Mouse (Mus musculus) cerebellum, adult 9-11 months (tissue): ENCODE measurements at regions not wholly inside any gene's neighbourhood (a gene's known extent, or its start where the extent isn't known, plus 50 kb on each side); places are given as distances from the start of the nearest gene placed in this dataset.
A peak's percentile ranks its signal among the peaks of the same experiment; 100 is the strongest.

Experiments used
- DNase-seq: peaks from one replicate; pipeline ENCODE4 v3.0.0; 2022

DNA sequence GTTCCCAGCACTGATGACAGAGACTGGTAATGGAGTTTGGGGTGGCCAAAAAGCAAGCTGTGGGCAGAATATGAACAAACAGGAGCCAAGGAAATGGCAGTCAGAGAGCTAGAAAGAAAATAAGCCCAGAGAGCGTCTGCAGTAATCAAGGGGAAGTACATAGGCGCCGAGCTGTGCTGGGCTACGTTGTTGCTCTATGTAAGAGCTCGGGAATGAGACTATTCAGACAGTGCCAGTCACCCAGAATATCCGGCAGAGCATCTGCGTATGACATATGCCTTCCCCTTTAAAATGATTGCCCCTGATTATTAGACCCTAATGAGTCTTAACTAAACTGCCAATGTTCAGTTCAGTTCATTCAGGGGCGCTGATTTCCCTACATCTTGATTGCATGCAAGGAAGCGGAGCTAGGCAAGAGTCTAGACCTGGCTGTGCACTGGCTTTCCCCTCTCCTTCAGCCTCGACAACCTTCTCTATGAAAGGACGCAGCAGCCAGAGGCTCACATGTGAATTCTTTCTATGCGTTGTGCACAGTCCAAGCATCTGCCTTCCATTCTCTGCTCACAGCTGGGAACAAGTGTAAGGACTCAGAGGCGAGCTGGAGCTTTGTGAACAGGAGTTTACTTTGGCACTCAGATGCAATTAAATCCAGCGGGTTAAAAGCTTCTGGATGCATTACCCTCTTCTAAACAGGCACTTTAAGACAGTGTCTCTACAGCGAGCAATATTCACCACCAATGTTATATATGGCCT, 125.7 kb upstream of the Gdf10 start:
- DNase-seq: no peak

DNA sequence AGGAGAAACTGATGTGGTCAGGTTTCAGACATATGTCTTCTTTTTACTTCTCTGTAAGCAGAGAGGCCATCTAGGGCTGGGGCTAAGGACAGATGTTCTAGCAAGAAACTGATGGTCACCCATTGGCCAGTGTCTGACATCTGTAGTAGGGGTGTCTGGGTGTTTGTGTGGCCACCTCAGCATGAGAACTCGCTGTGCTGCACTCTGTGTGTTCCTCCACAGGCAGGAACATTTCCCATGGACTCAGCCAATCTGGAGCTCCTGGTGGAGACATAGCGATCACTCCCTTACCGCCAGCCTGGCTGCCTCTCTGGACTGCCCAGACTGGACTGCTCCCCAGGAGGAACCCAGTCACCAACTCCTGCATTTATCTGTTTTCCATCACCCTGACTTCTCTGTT, 119.1 kb upstream of the Gdf10 start:
- no peak for DNase-seq

DNA sequence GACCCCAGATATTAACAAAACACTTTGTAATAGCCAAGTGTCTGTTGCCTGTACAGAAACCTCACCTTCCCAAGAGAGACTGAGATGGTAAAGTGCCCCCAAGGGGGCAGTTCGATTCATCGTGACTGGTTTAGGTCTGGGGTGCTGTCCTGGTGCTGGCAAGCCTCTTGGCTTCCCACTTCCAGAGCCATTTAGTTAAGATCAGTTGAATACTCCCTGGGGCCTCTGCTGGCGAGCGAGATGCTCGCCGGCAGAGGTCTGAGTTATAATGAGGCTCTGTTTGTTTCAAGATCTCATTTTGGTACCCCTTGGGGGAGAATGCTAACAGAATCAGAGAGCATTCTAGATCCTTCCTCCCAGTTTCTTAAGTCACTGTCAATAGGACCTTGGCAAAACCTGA, 118.7 kb upstream of the Gdf10 start:
- DNase-seq: no peak

DNA sequence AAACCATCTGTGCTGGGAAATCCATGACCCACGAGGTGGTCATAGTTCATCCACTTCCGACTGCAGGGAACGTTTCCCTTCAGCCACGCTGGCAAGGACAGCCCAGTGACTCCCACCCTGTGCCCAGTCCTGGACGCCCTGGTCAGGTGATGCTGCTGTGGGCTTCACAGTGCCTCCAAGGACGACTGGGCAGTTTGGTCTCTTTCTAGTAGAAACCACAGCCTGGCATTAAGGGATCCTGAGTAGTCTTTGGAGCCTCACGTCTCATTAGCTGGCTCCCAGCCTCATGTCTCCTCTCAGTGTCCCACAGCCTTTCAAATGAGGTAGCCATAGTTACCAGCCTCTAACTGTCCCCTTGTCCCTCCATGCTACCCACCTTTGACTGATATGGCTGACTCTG, 116.2 kb upstream of the Gdf10 start:
- no peak for DNase-seq

DNA sequence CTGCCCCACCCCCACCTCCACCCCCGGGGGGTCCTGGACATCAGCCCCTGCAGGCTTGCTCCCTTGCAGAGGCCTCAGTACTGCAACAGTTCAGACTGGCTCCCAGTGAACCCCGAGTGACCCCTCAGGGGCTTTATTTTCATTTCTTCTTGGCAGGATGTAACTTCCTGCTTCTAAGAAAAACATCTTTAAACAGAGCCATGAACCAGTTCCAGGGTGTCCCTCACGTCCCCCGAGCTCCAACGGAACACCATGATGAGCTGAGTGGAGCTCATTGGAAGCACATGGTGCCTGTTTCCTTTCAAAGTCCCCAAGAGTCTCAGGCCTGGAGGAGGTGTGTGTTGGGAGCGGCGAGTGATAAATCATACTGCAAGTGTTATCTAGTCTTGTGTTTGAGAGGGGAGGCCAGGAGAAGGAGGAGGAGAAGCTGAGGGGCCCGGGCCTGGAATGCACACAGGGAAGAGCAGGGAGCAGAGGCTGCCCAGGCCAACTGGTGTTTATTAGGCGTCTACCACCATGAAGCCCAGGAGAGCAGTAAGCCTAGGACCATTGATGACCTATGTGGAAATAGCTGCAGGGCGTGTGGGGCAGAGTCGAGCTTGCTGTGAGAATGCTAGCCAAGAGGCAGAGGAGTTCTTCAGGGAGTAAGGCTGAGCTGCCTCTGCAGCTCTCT, 114.7 kb upstream of the Gdf10 start:
- DNase-seq: no peak

DNA sequence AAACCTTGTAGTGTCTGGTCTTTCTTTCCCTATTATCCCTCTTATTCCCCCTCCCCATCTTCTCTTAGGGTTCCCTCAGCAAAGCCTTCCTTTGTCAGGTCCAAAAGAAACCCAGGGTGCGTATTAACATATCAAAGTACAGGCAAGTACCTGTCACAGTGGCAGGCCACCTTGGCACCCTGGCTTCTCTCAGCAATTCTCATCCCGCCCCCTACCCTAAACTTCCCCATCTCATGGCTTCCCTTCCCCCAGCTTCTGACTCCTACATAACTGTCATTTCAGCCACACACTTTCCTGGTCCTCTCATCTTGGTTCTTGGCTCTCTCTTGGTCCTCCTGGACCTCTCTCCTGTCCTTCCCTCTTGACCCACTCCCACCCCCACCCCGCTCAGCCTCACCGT, 112.8 kb upstream of the Gdf10 start:
- DNase-seq: no peak

DNA sequence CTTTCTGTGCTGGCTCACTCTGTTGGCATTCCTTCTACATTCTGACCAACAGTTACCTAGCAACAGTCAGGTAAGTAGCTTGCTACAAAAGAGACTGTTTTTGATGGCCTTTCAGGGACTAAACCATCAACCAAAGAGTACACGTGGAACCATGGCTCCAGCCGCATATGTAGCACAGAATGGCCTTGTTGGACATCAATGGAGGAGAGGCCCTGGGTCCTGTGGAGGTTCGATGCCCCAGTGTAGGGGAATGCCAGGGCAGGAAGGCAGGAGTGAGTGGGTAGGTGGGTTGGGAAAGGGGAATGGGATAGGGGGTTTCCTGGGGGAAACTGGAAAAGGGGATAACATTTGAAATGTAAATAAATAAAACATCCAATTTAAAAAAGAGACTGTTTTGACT, 112.1 kb upstream of the Gdf10 start:
- DNase-seq: no peak

DNA sequence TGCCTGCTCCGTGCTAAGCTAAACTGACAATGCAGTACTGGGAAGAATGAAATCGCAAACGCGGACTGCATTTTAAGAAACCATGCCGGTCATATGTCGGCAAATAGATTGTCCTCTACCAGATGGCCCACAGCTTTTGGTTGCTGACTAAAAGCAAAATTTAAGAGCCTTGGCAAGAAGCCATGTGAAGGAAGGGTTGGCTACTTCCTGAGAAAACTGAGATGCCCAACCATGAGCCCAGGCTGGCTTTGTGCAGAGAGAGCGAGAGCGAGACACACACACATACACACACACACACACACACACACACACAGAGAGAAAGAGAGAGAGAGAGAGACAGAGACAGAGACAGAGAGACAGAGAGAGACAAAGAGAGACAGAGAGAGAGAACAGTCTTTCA, 111.1 kb upstream of the Gdf10 start:
- DNase-seq: no peak

DNA sequence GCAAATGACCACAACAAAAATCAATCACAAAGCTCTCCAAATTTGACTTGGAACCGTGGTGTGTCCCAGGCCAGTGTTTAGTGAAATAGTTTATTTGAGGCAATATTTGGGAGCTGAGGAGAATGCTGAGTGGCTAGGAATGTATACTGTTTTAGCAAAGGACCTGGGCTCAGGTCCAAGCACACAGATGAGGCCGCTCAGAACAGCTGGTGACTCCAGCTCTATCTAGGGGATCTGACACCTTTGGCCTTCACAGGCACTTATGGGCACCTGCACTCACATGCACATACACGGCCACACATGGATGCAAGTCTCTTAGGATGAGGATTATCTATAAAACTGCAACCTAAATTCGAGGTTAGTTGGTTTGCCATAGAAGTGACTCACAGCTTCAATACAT, 110.6 kb upstream of the Gdf10 start:
- no peak for DNase-seq

DNA sequence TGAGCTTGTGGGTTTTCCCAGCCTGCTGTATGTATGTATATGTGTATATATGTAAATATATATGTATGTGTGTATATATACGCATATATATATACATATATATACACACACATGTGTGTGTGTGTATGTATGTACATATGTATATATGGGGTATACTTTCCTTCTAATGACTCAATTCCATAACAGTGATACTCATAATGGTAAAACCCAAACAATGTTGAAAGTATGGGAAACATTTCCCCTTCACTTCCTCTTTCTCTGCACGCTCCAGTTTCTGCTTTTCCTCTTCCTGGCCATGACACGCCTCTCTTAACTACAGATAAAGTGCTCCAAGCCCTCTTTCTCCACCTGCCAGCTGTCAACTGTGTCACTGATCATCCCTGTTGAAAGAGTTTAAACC, 110.1 kb upstream of the Gdf10 start:
- DNase-seq: no peak

DNA sequence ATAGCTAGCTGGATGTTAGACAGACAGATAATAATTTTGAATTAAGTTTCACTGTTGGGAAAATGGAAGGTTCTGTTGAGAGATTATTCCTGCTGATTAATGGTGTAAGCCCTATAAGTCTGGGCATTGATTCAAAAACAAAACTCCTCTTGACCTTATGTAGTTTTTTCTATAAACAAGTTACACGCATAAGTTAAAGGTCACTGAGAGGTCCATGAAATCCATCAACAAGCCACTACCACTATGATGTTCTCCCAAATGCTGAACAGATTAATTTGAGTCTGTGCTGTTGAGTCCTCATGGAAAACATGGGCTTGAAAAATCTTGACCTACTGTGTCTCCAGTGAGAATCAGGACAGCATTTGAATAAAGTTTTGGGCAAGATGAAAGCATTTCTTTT, 109.3 kb upstream of the Gdf10 start:
- DNase-seq: no peak

DNA sequence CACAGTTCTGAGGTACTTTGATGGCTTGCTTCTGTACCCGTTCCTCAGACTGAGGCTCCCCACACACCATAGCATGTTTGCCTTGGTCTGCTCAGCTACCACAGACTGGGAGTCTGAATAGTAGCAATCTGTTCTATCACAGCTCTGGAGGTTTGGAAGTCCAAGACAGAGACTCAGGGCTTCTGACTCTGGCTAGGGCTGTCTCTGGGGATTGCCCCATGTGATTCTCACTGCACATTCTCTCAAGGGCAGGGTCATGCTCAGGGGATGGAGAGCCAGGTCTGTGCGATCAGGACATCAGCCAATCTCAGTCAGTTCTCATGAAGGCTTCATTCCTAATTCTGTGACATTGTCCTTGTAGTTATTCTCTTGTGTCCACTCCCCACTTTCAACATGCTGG, 108.8 kb upstream of the Gdf10 start:
- DNase-seq: no peak

DNA sequence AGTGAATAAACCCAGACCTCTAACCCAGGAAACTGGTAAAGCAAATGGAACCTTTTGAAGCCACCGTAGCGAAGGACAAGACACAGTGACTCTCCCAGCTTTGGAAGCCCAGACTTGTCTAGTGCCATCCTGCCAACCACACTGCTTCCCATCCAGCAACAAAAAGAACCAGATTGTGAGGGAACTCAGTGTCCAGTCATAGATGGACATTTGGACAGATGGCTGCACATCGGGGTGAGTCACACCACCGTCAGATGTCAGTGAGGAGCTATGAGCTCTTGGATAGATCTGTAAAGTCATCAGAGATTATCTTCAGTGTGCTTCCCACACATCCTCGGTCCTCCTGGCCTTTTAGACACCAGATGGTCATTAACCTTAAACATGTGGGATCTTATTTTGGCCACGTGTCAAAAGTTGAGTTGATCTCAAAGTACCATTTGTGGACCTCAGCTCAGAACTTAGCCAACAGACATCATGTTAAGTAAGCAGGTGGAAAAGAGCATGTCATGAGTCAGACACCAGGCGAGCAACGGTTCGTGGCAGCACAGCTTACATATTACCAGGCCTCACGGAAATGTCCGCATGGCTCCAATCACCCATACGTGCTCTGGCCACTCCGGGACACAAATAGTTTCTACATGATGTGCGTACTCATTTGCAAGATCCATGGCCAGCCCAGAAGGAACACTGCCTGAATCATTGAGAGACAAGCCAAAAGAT, 102.7 kb upstream of the Gdf10 start:
- DNase-seq: peak; percentile 26

DNA sequence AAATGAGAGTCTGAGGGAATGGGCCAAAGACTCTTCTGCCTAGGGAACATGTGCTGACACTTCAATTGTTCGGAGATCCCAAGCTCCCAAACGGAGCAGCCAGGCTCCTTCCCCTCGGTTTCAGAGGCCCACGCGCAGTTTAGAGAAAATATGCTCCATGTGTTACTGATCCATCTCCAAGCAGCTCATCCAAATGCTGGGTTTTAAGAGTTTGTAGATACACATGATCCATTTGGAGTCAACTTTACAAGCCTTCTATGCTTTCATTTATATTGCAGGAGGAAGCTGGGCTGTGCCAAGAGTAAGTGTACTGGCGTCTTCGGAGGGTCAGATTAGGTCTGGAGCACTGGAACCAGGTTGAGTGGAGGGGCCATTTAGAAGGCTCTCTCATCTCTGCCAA, 102.0 kb upstream of the Gdf10 start:
- no peak for DNase-seq

DNA sequence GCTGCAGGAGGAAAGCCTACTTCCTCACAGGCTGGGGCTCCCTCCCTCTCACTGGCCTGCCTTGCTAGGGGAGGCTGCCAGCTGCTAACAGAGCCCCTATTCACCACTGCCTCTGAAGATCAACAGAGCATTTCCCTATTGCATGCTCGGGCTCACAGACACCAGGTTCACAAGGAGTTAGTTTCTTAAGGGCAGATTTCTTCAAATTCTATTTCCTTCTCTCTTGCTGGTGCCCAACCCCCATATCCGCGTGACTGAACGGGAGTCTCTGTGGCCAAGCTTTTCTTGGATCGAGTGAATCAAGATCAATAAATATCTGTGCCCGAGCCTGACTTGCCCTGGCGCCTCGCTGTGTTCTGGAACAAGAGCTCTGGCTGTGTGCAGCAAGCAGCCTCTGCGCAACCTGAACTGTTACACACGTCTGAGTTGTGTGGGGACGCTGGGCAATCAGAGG, 98.9 kb upstream of the Gdf10 start:
- DNase-seq: peak; percentile 12

DNA sequence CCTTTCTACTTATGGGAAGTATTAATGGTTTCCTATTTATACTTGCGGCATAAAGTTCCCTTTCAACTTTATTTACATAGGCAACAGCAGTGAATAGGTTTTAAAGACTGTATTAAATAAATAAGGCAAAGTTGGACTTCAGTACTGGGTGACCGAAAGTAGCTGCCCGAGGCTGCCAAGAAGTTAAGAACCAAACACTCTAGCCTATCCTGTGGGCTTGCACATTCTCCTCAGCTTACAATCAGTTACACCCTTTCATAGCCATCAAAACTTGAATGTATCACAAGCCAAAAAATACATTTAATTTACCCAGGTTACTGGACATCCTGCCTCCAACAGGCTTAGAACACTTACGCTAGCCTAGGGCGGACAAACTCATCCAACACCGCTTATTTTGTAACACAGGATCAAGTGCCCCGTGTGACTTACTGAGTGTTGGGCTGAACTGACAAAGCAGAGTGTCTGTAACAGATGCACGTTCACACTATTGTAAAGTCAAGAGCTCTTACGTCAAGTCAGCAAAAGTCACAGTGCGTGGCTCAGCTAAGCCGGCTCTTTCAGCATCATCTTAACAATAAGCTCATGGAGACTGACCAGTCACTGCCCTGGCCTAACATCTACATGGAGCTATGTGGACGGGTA, 97.3 kb upstream of the Gdf10 start:
- DNase-seq: no peak

DNA sequence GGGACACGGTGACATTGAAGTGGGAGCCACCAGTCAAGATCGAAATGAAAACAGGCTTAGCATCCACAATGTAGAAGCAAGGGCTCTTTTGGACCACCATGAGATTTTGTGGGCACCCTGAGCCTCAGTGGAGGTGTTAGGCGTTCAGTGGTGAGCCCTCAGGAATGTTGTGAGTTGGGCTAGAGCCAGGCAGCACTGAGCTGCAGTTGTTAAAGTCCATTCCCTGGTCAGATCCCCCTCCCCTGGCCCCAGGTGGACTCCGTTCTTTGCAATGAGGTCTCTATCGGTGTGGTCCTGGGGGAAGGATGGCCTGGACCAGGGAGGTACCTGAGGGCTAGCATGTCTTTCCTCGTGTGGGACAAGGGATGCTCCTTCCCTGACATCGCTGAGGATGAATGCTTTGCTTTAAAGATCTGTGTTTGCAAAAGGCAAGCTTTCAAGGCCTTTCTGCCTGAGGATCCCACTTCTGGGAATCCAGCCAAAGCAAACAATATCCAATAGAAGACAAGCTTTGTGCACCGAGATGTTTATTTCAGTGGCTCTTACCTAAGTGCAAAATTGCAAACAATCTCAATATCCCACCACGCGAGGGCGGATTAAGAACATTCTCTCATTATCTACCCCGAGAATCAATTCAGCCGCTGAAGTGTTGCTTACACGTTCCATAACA, 90.6 kb upstream of the Gdf10 start:
- no peak for DNase-seq

DNA sequence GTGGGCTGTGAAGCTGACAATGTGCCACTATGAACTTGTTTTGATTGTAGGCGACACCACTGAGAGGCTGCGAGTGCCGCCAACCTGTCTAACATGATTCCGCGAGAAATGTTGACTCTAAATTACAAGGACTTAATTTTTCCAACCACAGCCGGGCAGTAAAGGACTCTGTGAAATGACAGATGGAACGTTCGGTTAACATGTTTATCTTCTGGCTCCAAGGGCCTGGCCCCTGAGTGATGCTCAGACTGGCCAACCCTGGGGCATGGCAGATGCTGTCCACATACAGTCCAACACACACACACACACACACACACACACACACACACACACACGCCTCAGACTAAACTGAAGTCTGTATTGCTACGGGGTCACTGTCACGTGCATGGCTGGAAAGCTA, 87.0 kb upstream of the Gdf10 start:
- no peak for DNase-seq

DNA sequence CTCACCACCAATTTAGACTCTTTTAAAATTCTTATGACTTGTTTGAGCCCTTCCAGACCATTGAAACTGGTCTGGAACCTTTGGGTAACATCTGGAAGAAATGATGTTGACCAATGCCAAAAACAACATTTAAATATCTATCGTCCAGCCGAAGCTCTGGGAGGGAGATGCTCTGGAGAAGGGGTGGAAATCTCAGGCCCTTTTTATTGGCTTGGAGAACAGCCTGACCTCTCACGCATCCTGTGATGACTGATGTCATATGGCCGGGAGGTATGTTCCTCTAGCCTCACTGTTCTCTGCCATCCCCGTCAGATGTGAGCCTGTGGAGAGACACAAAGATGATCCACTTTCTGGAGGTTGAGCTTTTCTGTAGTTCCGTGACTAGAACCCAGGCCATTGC, 81.6 kb upstream of the Gdf10 start:
- DNase-seq: no peak

DNA sequence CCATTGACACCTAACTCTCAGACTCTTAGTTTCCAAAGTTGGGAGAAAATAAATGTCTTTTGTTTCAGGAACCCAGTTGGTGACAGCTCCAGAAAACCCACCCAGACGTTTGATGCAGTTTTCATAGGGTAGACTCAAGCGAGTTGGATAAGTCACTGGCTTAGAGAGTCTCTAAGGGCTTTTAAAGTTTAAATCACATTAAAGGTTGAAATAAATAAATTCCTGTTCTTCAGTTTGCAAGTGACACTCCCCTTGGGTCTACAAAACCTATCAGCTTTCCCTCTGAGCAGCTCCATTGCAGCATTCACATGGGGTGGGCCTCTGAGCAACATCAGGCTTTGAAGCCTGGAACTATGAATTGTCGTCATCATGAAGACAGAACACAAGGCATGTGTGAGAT, 69.9 kb upstream of the Gdf10 start:
- no peak for DNase-seq

DNA sequence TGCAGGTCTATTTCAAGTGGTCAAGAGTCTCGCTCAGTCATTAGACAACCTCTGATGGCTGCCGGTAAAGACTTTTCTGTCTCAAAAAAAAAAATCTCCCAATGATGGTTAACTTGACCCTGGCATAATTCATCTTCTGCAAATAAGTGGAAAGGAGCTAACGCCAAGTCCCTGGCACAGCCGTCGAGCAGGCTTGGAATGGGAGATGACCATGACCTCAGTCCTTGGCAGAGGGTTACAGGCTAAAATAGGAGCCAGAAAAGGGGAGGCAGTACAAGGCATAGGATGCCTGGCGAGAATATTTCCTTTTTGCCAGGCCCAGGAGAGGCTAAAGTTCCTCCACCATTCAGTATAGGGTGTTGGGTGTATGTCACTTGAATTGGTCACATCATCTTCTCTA, 69.2 kb upstream of the Gdf10 start:
- no peak for DNase-seq

DNA sequence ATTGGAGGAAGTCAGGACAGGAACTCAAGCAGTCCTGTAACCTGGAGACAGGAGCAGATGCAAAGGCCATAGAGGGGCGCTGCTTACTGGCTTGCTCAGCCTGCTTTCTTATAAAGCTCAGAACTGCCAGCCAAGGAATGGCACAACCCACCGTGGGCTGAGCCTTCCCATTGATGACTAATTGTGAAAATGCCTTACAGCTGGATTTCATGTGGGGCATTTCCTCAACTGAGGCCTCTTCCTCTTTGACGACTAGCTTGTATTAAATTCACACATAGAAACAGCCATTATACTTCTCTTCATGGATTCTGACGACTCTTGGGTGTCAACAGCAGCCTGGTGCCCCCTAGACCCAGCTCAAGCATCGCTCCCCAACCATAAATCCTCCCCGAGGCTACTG, 66.4 kb upstream of the Gdf10 start:
- DNase-seq: no peak

DNA sequence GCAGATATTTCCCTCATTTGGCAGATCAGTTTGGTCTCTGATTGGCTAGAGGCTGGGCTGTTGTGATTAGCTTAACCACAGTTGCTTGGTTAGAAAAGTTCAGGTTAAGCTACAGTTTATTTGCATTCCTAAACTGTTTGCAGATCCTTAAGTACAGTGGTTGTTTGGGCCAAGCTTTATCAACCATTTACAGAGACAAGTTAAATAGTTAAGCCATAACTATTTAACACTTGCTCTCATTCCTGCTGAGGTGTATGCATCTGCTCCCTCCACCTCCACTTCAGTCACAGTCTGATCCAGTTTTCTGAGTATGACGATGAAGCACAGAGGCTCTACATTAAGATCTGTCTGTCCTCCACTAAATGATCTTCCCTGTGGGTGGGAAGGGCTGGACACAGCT, 58.6 kb upstream of the Gdf10 start:
- DNase-seq: no peak
